Mouse (Mus musculus) gastrocnemius, postnatal 14 days (tissue): ENCODE data around the gene Focad. TPM values are rescaled to one million over a fixed set of nuclear protein-coding genes. Genes with fewer than 3 reads are reported as not detected.
"Not testable (repeated sequence)": the region's sequence is repeated elsewhere in the genome, so short reads cannot be mapped to it uniquely, and the experiment has no call there.

Experiments used
- DNase-seq: peaks from one replicate; pipeline ENCODE4 v3.0.0; 2021; ENCODE audit warnings: mixed read lengths
- intact Hi-C: fragments of 180-260 bp; cut with DNase I; formaldehyde crosslinking; loops from one replicate; pipeline ENCODE4 v1.15.1; 2025; ENCODE audit warnings: low total_unique reads
- total RNA-seq, 2 experiments: library from RNA; stranded (reverse); gene quantifications; 2 replicates each; pipeline ENCODE4 v1.2.3; 2021

Gene Focad
- total RNA-seq, 2 experiments from 2014 or later, result 12.0 to 14.6 TPM

DNA sequence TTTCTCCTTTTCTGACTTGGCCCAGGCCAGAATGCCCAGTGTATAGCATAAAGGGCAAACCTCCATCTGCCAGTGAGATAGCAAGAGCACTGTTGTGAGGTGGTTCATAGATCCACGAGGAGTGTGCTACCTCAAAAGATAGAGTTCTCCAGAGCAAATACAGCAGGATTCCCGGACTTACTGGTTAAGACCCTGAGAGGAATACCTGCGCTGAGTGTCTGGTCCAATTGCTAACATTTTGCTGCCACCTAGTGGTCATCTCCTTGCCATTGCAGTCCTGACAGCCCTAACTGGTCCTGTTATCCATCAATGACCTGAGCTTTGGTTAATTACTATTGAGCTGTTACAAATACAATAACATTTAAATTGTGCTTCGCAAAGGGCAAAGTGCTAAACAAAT is 256.5 kb downstream of the Focad start:
- peak; percentile 26 for DNase-seq

DNA sequence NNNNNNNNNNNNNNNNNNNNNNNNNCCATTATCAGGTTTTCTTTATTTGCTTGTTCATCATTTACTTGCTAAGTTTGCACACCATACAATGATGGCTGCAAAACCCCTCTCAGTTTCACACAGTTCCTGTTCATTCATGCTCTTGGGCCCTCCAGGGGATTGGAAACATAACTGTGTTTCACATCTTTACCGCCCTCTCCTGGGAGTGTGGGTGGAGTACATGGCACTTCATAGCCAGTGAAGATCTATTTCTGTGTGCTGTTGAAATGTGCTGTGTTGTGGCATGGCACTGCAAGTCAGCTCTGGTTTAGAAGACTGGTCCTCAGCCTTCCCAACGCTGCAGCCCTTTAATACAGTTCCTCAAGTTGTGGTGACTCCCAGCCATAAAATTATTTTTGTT is 262.2 kb downstream of the Focad start:
- no peak for DNase-seq
- intact Hi-C loops, result no loop called here

More for the DNA sequence above, 256.5 kb downstream of the Focad start:
- intact Hi-C loops, result loop anchor here (2.0 kb wide), 1 partner anchor 316 kb away; no protein-coding TSS in a partner anchor

DNA sequence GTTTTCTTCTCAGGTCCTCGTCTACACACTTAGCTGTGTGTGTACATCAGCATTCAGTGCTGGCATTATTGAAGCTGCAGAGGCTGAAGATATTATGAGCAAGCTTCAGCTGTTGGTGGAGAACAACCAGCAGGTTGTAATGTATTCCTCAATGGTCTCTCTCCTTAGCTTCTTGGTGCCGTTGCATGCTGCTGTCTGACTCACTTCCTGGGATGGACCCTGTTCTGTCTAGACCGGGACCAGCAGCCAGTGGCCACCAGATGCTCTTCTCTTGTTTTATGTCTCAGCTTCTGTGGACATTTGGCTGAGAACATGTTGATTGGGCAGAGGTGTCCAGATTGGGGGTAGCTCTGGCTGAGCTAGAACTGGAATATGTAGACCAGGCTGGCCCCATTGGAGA is 263.0 kb downstream of the Focad start:
- no peak for DNase-seq
- intact Hi-C loops, result no loop called here

DNA sequence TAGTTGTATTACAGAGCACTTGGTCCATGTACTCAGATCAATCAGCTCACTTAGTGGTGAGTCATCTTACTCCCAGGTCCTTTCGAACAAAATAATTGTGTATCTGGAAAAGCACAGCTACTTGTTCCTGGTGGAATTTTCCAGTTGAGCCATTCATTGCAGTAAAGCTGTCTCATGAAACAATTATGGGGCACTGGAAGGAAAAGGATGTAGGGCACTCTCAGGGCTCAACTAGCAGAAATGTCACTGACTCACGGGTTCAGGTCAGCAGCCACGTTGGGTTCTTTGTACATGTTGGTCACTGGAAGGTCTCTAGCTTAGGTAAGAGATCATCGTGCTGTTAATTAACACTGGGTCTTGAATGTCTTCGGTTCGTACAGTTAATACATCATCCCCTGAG is 275.5 kb downstream of the Focad start:
- no peak for DNase-seq
- intact Hi-C loops, result no loop called here

DNA sequence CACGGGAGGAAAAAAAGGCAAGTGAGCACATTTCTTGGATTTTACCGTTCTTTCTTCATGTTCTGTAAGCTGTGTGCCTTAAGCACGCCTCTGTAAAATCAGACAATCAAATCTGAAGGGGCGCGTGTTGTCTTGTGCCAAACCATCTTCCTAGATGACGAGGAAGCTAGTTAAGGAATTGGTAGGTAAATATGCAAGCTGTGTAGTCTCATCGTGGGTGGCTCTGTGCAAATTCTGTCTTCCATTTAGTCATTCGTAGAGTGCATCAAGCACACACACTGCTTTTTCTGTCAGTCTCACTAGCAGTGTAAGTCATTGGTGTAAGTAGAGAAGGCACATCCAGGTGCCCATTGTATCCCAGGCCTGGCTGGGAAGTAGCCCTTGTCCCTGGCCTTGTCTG is 276.4 kb downstream of the Focad start:
- intact Hi-C loops, result no loop called here
- no peak for DNase-seq

DNA sequence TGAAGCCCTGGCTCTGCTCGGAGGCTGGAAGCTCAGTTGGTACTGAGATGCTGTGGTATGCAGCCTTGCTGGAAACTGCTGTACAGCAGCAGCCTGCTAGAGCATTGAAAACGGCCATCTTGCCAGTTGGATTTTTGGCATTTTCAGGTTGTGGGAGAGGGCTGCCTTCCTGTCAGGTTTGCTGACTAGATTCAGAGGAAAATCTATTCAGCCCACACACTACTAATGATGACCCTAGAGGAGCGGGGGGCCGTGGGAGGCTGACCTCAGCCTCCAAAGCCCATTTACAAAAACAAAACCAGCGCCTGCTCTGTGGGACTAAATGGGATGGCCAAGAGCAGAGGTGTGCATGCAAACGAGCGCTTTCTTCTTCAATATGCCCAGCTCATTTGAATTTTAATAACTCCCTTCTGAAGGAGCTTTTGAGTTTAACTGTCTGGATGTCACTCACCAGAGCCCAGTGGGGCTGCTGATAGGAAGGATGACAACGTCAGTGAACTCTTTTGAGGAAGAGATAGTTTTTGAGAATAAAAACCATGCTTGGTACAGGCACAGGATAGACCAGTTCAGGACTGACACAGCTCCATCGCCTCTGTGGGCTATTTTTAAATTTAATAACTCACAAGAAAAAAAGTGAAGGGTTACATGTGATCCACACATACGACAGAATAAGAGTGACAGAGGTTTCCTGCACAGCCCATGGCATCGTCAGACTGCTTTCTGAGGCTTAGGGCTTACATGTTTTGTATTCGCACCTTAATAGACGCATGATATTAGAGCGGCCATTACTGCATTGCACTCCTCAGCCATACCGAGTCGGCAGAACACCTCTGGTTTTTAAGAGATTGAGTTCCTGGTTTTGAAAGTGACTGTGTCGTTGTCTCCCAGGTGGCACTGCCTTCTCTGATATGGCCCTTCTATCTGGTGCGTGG is 278.1 kb downstream of the Focad start:
- intact Hi-C loops, result no loop called here

DNA sequence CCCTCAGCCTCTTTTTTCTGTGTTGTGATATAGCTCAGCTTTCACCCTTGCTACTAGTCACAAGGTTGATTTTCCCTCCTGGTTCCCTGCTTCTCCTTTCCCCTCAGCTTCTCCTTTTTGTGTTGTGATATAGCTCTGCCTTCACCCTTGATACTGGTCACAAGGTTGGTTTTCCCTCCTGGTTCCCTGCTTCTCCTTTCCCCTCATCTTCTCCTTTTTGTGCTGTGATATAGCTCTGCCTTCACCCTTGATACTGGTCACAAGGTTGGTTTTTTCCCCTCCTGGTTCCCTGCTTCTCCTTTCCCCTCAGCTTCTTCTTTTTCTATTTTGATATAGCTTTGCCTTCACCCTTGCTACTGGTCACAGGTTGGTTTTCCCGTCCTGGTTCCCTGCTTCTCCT is 295.6 kb downstream of the Focad start:
- no peak for DNase-seq
- intact Hi-C loops, result no loop called here

More for the DNA sequence above, 278.1 kb downstream of the Focad start:
- no peak for DNase-seq

DNA sequence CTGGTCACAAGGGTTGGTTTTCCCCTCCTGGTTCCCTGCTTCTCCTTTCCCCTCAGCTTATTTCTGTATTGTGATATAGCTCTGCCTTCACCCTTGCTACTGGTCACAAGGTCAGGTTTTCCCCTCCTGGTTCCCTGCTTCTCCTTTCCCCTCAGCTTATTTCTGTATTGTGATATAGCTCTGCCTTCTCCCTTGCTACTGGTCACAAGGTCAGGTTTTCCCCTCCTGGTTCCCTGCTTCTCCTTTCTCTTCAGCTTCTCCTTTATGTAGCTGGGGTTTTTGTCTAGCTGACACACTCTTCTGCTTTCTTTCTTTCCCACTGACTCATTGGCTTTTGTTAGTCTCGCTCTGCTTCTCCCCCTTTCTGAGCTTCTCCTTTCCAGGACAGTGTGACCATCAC is 296.2 kb downstream of the Focad start:
- DNase-seq, intact Hi-C loops: not testable (repeated sequence)

DNA sequence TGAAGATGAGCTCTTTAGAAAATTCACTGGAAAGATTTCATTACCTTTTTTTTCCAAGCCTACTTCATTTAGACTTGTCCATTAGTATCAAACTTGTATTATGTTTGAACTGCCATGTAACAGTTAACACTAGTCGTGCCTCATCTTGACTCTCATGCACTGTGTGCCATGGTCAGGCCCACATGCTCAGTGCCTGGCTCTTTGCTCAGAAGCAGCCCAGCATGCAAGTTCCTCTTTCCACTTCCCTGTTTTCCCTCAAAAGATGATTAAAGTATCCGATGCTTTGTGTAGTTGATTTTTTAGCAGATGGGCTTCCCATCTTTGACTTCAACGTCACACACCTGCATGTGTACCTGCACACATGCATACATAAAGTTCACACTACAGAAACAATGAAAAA is 301.3 kb downstream of the Focad start:
- intact Hi-C loops, result no loop called here
- no peak for DNase-seq

DNA sequence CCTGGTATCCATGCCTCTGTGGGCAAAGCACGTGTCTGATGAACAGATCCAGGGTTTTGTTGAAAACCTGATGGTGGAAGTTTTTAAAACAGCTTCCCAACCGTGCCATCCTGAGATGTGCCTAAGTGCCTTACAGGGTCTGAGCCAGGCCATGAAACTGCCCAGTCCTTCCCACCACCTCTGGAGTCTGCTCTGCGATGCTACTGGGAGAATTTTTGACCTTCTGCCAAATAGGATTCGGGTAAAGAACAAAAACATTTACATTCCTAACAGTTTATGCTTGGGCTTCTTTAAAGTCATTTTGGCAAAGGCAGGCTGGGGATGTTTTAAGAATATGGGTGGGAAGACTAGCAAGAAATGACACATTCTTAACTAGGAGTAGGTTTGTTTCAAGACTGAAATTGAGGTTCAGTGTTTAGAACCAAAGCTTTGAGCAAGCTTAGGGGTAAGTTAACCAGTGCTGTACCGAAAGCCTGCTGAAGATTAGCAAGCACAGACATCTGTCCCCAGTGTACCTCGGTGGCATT is 302.6 kb downstream of the Focad start:
- no peak for DNase-seq
- intact Hi-C loops, result no loop called here

DNA sequence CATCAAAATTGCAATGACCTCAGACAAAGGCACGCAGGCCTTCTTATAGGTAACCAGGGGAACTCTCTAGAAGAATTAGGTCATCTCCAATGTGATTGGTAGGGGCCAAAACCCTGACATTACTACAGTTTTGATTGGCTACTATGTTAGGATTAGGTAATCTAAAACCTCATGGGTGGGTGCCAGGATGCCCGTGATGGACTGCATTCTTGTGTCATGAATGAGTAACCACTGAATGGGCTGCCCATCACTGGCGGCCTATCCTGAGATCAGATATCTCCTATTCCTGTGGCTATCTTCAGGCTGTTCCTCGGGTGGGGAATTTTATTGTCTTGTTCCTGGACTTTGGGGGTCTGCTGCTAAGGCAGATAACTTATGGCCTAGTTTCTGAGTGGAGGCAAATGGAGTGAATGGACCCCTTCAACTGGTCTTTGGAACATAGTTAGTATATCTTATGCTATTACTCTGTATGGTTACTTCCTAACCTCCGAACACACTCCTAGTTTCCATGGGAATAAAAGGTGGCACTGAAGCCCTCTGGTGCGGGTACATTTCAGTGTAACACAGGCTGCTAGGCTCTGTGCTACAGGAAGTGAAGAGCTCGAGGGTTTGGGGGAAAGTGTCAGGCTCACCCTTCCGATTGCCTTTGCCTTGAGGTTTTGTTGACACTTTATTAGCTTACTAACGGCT is 306.0 kb downstream of the Focad start:
- intact Hi-C loops, result no loop called here
- no peak for DNase-seq

DNA sequence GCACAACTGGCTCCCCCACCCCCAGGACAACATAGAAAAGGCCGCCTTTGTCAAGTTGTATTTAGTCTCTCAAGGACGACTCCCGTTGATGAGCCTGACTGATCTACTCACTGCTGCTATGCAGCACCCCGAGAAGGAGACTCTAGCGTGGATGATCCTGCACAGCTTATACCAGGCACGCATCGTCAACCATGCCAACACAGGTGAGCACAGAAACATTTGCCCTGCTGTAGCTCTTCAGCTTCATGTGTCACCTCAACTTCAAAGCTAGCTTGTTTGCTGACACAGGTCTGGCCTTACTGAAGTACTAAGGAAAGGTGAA is 306.5 kb downstream of the Focad start:
- DNase-seq, result no peak
- intact Hi-C loops, result no loop called here

DNA sequence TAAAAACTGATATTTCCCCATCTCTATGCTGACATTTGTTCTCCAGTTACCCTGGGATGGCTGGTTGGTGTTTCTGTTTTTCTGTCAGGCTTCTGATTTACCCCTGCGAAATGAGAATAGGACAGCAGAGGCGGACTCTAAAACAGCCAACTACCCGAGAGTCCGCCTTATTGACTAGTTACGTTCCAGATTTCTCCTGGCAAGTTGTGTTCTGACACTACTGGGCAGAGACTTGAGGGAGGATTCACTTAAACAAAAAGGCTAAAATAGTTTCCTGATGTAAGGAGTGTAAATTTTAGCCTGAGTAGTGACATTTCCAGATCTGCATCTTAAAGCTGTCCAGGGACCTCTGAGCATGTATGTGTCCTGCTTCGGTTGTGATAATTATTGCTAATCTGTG is 308.5 kb downstream of the Focad start:
- DNase-seq, result no peak
- intact Hi-C loops, result no loop called here

DNA sequence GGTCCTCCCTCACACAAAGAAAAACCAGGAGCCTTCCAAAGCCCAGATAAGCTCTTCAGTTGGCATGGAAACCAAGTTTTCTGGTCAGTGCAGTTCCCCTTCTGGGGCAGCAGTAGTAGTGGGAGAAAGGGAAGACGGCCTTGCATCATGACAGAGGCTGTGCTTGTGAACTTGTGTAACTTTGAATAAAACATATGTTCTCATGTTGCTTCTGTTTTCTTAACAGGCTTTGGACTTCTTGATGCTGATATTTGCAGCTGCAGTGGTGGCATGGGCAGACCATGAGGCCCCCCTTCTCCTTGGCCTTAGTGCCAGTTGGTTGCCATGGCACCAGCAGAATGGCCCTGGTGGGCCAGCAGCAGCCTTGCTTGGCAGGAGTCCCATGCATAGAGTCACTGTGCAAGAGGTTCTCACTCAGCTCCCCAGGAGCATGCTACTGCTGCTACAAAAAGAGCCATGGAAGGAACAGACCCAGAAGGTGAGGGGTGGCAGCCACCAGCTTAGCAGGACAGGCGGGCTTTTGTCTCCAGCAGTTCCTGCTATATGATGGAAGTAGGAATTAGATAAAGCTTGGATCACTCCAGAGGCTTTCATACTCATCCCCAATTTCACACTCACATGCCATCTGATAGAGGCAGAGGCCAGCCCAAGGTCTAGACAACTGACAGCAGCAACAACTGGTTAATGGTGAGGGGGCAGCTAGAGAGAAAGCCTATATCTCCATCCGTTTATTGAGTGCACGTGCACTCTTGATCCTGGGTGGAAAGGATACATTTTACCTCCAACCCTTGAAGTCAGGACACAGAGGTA is 312.7 kb downstream of the Focad start:
- peak; percentile 22 for DNase-seq
- intact Hi-C loops, result no loop called here

DNA sequence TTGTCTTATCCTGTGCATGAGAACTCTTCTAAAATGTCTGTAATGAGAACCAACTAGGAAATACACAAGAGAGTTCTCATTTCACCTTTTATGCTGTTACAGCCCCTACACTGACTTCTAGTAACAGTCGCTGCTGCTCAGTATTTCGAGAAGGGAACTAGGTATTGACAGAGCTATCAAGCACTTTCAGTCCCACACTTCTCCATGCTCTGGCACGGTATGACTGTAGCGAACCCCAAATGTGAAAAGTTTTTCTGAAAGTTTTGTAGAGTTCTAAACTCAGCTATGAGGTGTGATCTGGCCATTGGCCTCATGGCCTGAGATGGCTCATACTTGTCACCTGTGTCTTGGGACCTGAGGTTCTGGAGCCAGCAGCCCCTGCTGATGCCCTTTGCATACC is 314.9 kb downstream of the Focad start:
- intact Hi-C loops, result no loop called here
- DNase-seq, result no peak

DNA sequence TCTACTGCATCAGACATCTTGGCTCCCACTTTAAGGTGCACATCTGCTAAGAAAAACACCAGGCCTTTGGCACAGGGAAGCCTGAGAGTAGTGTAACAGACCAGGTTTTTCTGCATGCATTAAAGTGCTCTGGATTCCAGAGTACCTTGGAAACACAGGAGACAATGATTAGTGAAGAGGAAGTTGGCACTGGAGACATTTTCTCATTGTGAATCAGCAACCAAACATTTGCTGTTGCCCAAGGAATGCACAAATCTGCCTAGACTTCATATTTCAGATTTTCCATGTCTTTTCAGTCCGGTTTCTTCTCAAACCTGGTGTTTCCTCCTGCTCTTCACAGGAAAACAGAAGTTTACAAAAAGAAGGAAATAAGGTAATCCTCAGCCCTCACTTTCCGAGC is 317.9 kb downstream of the Focad start:
- intact Hi-C loops, result no loop called here
- no peak for DNase-seq

DNA sequence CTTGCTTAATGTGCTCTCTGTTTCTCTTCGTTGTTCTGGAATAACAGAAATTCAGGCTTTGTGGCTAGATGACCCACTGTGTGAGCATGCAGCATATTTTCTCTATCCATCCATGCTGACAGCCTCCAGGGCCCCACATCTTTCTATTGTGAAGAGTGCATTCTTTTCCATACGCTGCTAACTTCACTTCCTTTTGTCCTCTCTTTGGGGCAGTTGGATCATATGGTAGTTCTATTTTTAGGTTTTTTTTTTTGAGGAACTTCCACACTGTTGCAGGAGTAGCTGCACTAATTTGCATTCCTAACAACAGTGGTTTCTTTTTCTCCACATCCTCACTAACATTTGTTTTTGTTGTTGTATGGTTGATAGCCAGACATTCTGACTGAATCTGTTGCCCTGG is 320.6 kb downstream of the Focad start:
- intact Hi-C loops, result no loop called here
- no peak for DNase-seq

DNA sequence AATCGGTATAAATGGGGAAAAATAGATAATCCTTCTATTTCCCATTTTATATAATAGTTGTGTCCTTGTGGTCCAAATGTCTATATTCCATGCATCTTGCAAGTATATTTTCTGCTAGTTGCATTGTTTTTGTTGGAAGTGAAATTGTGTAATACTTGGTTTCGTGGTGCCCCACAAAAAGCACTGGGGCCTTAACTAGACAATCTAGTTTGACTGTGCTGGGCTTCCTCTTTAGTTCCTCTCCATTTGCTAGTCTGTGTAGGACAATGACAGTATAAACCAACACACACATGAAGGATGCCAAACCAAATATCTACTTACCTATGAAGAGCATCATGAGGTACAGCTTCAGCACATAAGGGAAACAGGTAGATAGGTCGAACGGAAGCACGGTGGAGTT is 324.9 kb downstream of the Focad start:
- intact Hi-C loops, result no loop called here

DNA sequence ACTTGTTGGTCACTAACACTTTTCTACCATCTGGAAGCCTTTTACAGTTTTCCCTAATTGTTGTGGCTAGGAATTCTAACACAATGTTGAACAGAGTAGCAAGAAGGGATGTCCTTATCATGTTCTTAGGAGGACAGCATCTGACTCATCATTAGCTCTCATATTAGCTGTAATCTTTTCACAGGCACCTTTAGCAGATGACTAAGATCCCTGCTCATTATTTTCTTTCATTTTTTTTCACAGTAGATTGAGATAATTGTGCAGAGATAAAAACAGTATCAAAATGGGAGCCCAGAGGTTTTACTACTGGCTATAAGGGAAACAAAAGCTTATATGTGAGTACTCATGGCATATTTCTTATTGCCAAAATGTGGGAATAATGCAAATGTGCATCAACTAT is 330.1 kb downstream of the Focad start:
- no peak for DNase-seq
- intact Hi-C loops, result no loop called here

More for the DNA sequence above, 324.9 kb downstream of the Focad start:
- DNase-seq, result no peak

DNA sequence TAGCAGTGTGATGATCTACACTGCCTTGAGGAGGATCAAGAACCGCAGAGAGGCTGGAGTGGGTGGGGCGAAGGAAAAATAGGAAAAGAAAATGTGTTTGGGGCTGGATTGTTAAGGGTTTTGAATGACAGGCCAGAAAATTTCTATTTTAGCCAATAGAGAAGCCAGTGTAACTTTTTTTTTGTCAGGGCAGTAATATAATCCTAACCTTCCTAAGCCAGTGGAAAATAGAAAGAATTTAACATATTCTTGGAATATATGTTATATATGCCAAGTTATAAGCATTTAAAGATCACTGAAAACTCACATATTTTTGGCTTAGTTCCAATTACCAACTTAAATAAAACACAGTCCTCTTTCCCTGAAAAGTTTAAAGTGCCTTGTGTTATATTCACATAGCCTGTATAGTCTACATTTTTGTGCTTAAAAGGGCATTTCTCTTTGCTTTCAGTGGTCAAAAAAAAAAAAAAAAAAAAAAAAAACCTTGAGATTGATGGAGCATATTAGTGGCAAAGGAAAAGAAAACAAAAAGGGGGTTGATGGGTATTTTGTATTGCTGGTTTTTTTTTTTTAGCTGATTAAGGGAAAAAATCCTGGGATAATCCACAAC is 333.3 kb downstream of the Focad start:
- intact Hi-C loops, result no loop called here
- DNase-seq, result no peak
